Mouse (Mus musculus) MEL (cell line): ENCODE measurements around the gene Olfr1261. TPM values are rescaled to one million over a fixed set of nuclear protein-coding genes. Genes with fewer than 3 reads are reported as not detected.

Experiments used
- DNase-seq: peaks from one replicate; pipeline ENCODE4 v3.0.0; 2011; ENCODE audit warnings: low read depth, low spot score
- H3K27ac ChIP-seq: 2 replicates; pipeline ENCODE4 v1.5.1; 2012; ENCODE audit warnings: low read depth, mild to moderate bottlenecking, control low read depth, low read length, moderate library complexity; ENCODE audit not compliant: control insufficient read depth
- H3K27me3 ChIP-seq, 2 experiments: fragments of 150-350 bp in 1 of 2; sonication (generic) in 1 of 2; 2 replicates each; pipeline ENCODE4 v1.6.1; 2012; ENCODE audit warnings: low read length in 2 of 2, mild to moderate bottlenecking in 2 of 2, improper control_type of control experiment in 1 of 2, moderate library complexity in 1 of 2; ENCODE audit not compliant: insufficient read depth in 2 of 2, control insufficient read depth in 1 of 2
- H3K36me3 ChIP-seq, 2 experiments: 2 replicates each; pipeline ENCODE4 v1.6.1; 2012 to 2014; ENCODE audit warnings: low read length in 2 of 2, improper control_type of control experiment in 1 of 2, inconsistent platforms in 1 of 2, mild to moderate bottlenecking in 1 of 2; ENCODE audit not compliant: insufficient read depth in 2 of 2, control insufficient read depth in 1 of 2
- H3K4me1 ChIP-seq, 2 experiments: fragments of 150-350 bp in 1 of 2; sonication (generic) in 1 of 2; 2 replicates each; pipeline ENCODE4 v1.6.1; 2012; ENCODE audit warnings: low read length in 2 of 2, improper control_type of control experiment in 1 of 2, mild to moderate bottlenecking in 1 of 2; ENCODE audit not compliant: insufficient read depth in 2 of 2, control insufficient read depth in 1 of 2
- H3K4me3 ChIP-seq, 2 experiments: fragments of 150-350 bp in 1 of 2; sonication (generic) in 1 of 2; 2 replicates each; pipeline ENCODE4 v1.5.1; 2012; ENCODE audit warnings: low read depth in 2 of 2, low read length in 2 of 2, mild to moderate bottlenecking in 2 of 2, moderate library complexity in 2 of 2, control low read depth in 1 of 2, improper control_type of control experiment in 1 of 2; ENCODE audit not compliant: control insufficient read depth in 1 of 2, insufficient read depth in 1 of 2
- H3K79me2 ChIP-seq: 2 replicates; pipeline ENCODE4 v1.6.1; 2012; ENCODE audit warnings: mild to moderate bottlenecking, low read length, moderate library complexity; ENCODE audit not compliant: control insufficient read depth, poor library complexity, insufficient read depth
- H3K9ac ChIP-seq: 2 replicates; pipeline ENCODE4 v1.6.1; 2012; ENCODE audit warnings: low read depth, mild to moderate bottlenecking, control low read depth, low read length, moderate library complexity; ENCODE audit not compliant: control insufficient read depth, poor library complexity, severe bottlenecking
- H3K9me3 ChIP-seq: fragments of 150-350 bp; sonication (generic); replicated peaks from 2 replicates; pipeline ENCODE4 v1.6.1; 2012; ENCODE audit warnings: mild to moderate bottlenecking, low read length, improper control_type of control experiment, moderate library complexity; ENCODE audit not compliant: insufficient read depth
- BHLHE40 ChIP-seq: IDR thresholded peaks from 2 replicates; pipeline ENCODE4 v1.6.1; 2012; ENCODE audit warnings: low read depth, mild to moderate bottlenecking, inconsistent platforms, low read length, improper control_type of control experiment, borderline replicate concordance
- CHD1 ChIP-seq: IDR thresholded peaks from 2 replicates; pipeline ENCODE4 v1.6.1; 2012; ENCODE audit warnings: low read depth, mild to moderate bottlenecking, inconsistent platforms, low read length, improper control_type of control experiment
- CHD2 ChIP-seq: IDR thresholded peaks from 2 replicates; pipeline ENCODE4 v1.6.1; 2011; ENCODE audit warnings: low read length, improper control_type of control experiment
- CTCF ChIP-seq, 3 experiments: IDR thresholded peaks in 2 of 3; conservative IDR thresholded peaks in 1 of 3; 2 replicates each; pipeline ENCODE4 v1.5.1; 2011 to 2012; ENCODE audit warnings: low read length in 3 of 3, low read depth in 2 of 3, mild to moderate bottlenecking in 2 of 3, improper control_type of control experiment in 1 of 3, inconsistent platforms in 1 of 3, mixed read lengths in 1 of 3, moderate library complexity in 1 of 3; ENCODE audit not compliant: control insufficient read depth in 1 of 3, insufficient read depth in 1 of 3, poor library complexity in 1 of 3, severe bottlenecking in 1 of 3
- GABPA ChIP-seq: IDR thresholded peaks from 2 replicates; pipeline ENCODE4 v1.6.1; 2012; ENCODE audit warnings: low read depth, mild to moderate bottlenecking, inconsistent platforms, low read length, improper control_type of control experiment, moderate library complexity
- GATA1 ChIP-seq: IDR thresholded peaks from 2 replicates; pipeline ENCODE4 v1.6.1; 2011; ENCODE audit warnings: low read depth, low read length, improper control_type of control experiment
- HCFC1 ChIP-seq: IDR thresholded peaks from 2 replicates; pipeline ENCODE4 v1.6.1; 2012; ENCODE audit warnings: low read depth, mild to moderate bottlenecking, inconsistent platforms, low read length, improper control_type of control experiment, moderate library complexity
- JUND ChIP-seq: IDR thresholded peaks from 2 replicates; pipeline ENCODE4 v1.6.1; 2011; ENCODE audit warnings: low read depth, mild to moderate bottlenecking, improper control_type of control experiment, low read length
- MAFK ChIP-seq: IDR thresholded peaks from 2 replicates; pipeline ENCODE4 v1.6.1; 2011; ENCODE audit warnings: low read depth, mild to moderate bottlenecking, low read length, improper control_type of control experiment, borderline replicate concordance
- MAX ChIP-seq: IDR thresholded peaks from 2 replicates; pipeline ENCODE4 v1.6.1; 2011; ENCODE audit warnings: low read length, improper control_type of control experiment
- MEF2A ChIP-seq: IDR thresholded peaks from 2 replicates; pipeline ENCODE4 v1.6.1; 2014; ENCODE audit warnings: low read depth, mild to moderate bottlenecking, inconsistent platforms, low read length, improper control_type of control experiment; ENCODE audit not compliant: poor library complexity, insufficient replicate concordance, severe bottlenecking; ENCODE audit errors: extremely low read depth
- MYB ChIP-seq: IDR thresholded peaks from 2 replicates; pipeline ENCODE4 v1.6.1; 2011; ENCODE audit warnings: mild to moderate bottlenecking, low read depth, low read length, improper control_type of control experiment
- MYC ChIP-seq: IDR thresholded peaks from 2 replicates; pipeline ENCODE4 v1.6.1; 2011; ENCODE audit warnings: low read depth, mild to moderate bottlenecking, low read length, improper control_type of control experiment, moderate library complexity
- NRF1 ChIP-seq: IDR thresholded peaks from 2 replicates; pipeline ENCODE4 v1.6.1; 2014; ENCODE audit warnings: low read depth, mild to moderate bottlenecking, inconsistent platforms, low read length, improper control_type of control experiment, moderate library complexity; ENCODE audit not compliant: poor library complexity, insufficient read depth, severe bottlenecking
- POLR2AphosphoS2 ChIP-seq: IDR thresholded peaks from 2 replicates; pipeline ENCODE4 v1.6.1; 2011; ENCODE audit warnings: low read length, improper control_type of control experiment
- RCOR1 ChIP-seq: IDR thresholded peaks from 2 replicates; pipeline ENCODE4 v1.6.1; 2012; ENCODE audit warnings: low read depth, mild to moderate bottlenecking, inconsistent platforms, low read length, improper control_type of control experiment
- SIN3A ChIP-seq: IDR thresholded peaks from 2 replicates; pipeline ENCODE4 v1.6.1; 2012; ENCODE audit warnings: low read length, improper control_type of control experiment, inconsistent platforms
- SMC3 ChIP-seq: IDR thresholded peaks from 2 replicates; pipeline ENCODE4 v1.6.1; 2011; ENCODE audit warnings: low read depth, low read length, improper control_type of control experiment
- UBTF ChIP-seq: IDR thresholded peaks from 2 replicates; pipeline ENCODE4 v1.6.1; 2012; ENCODE audit warnings: low read depth, mild to moderate bottlenecking, inconsistent platforms, low read length, improper control_type of control experiment, moderate library complexity, borderline replicate concordance; ENCODE audit not compliant: insufficient read depth
- USF2 ChIP-seq, 2 experiments: IDR thresholded peaks; 2 replicates each; pipeline ENCODE4 v1.6.1; 2011 to 2012; ENCODE audit warnings: improper control_type of control experiment in 2 of 2, low read length in 2 of 2, borderline replicate concordance in 1 of 2, inconsistent platforms in 1 of 2, low read depth in 1 of 2, mild to moderate bottlenecking in 1 of 2; ENCODE audit not compliant: insufficient read depth in 1 of 2
- polyA plus RNA-seq, 2 experiments: library from polyadenylated mRNA; stranded (reverse) in 1 of 2; unstranded in 1 of 2; fragments of >175 nt in 1 of 2; fragments of >200 nt in 1 of 2; gene quantifications; 2 replicates each; pipeline versions ENCODE4 v1.2.1 to v1.2.4; 2012; ENCODE audit warnings: low replicate concordance in 2 of 2, low read depth in 1 of 2; ENCODE audit not compliant: insufficient read length in 2 of 2, insufficient read depth in 1 of 2, missing spikeins in 1 of 2
- total RNA-seq: library from RNA; depleted of rRNA; stranded (reverse); fragments of 300-350 nt; gene quantifications from 2 replicates; pipeline ENCODE4 v1.2.3, GENCODE M21; 2012; rRNA removed

Gene Olfr1261
- total RNA-seq (not detected in 2 replicates), polyA plus RNA-seq (not detected)

DNA sequence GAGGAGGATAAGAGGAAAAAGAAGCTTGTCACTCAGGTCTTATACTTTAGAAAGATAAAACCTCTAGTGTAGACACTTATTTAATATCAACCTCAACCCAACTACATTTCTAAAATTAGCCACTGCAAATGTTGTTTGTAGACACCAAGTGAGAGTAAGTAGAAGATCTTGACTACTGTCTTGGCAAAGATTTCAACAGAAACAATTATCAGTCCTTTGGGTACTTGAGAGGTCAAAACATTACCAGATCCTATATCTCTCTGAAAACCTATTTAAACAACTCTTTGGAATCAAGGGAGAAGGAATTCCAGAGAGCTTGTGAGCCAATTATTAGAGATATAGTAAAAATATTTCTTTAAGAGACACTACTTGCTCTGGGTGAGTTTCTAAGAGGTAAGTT lies at the start of gene Olfr1261:
Gene Olfr1261, plus strand, starts transcription at position 301 of the 400 bp plus-strand sequence.
- no peaks in the 10 kb centered on the region for H3K36me3 ChIP-seq
- H3K4me3 ChIP-seq, result no peak within 1 kb of the TSS
- no peak within 1 kb of the TSS for H3K27ac ChIP-seq
- H3K79me2 ChIP-seq, result no peaks in the 10 kb centered on the region
- H3K9ac ChIP-seq, result no peak within 1 kb of the TSS
- no peaks in the 10 kb centered on the region for H3K4me1 ChIP-seq
- no peak for TF ChIP-seq CHD1
- no peaks in the 10 kb centered on the region for H3K27me3 ChIP-seq
- DNase-seq, result no peak
- no peaks in the 10 kb centered on the region for H3K9me3 ChIP-seq

DNA sequence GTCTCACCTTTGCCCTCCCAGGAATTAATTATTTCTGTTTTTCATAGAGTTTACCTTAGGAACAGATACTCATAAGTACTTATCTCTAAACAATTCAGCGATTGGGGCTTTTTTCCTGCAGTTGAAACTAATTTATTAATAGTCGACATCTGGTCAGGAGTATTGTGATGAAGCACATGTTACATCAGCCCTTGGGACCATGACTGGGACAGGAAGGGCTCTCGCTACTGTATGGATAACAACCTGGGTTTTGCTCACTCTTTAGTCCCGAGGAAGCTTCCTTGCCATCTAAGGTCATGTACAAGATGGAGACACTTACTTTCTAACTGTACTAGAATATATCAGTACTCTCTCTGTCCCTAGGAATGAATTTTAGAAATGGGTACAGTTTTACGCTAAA lies 42.5 kb upstream of the Olfr1261 start, which contains the start of gene Olfr1259:
Gene Olfr1259, minus strand, starts transcription at position 101 of the 400 bp plus-strand sequence.
- H3K79me2 ChIP-seq, result no peaks in the 10 kb centered on the region
- H3K4me1 ChIP-seq, result no peaks in the 10 kb centered on the region
- no peak for TF ChIP-seq SIN3A
- TF ChIP-seq SMC3, result no peak
- no peak for TF ChIP-seq MYB
- no peak for TF ChIP-seq NRF1
- TF ChIP-seq JUND, result no peak
- TF ChIP-seq MEF2A, result no peak
- TF ChIP-seq CHD2, result no peak
- TF ChIP-seq USF2 (IDR thresholded peaks at IDR 0.05; ENCODE audit: borderline replicate concordance in 1 of 2, insufficient read depth in 1 of 2, low read depth in 1 of 2, low read length in 2 of 2), result no peak
- TF ChIP-seq UBTF, result no peak
- TF ChIP-seq MAX, result no peak
- TF ChIP-seq CTCF (IDR thresholded peaks at IDR 0.05 in 2 of 3, conservative IDR thresholded peaks at IDR 0.05 in 1 of 3; ENCODE audit: control insufficient read depth in 1 of 3, insufficient read depth in 1 of 3, low read depth in 2 of 3, low read length in 3 of 3, poor library complexity in 1 of 3, severe bottlenecking in 1 of 3), result no peak
- TF ChIP-seq BHLHE40, result no peak
- no peak for TF ChIP-seq GATA1
- TF ChIP-seq MYC, result no peak
- no peak for TF ChIP-seq HCFC1
- TF ChIP-seq MAFK, result no peak
- TF ChIP-seq GABPA, result no peak
- TF ChIP-seq POLR2AphosphoS2, result no peak
- no peak for TF ChIP-seq RCOR1
- H3K9me3 ChIP-seq, result no peaks in the 10 kb centered on the region
- DNase-seq, result no peak
- no peak within 1 kb of the TSS for H3K9ac ChIP-seq
- H3K27me3 ChIP-seq, result no peaks in the 10 kb centered on the region
- H3K36me3 ChIP-seq, result no peaks in the 10 kb centered on the region
- no peak within 1 kb of the TSS for H3K4me3 ChIP-seq
- no peak within 1 kb of the TSS for H3K27ac ChIP-seq
